Mouse (Mus musculus): ENCODE data around the gene Nwd2. TPM values are rescaled to one million over a fixed set of nuclear protein-coding genes. Genes with fewer than 3 reads are reported as not detected.

Gene Nwd2
- polyA plus RNA-seq, 1 experiment from 2014 or later, result 0.70 TPM

DNA sequence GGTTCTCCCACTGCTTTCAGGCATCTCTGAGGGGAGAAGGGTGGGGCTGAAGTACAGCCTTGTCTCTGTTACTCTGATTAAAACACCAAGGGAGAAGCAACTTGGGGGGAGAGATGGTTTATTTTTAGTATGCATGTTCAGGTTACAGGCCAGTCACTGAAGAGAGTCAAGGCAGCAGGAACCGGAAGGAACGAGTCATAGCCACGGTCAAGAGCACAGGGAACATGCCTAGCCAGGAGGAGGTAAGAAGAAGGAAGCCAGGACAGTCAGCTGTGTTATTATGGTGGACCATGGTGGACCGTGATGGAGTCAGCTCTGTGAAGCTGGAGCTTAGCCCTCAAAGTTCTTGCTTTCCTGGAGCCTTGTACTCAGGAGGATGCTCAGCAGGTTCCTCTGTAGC is 119.3 kb downstream of the Nwd2 start:
- Histone ChIP-seq H3K4me1 (replicated peaks; ENCODE audit: control insufficient read depth, insufficient read depth, low read length) (no peaks in the 10 kb centered on the region), H3K27me3 (replicated peaks; ENCODE audit: control insufficient read depth, insufficient read depth, low read length) (no peaks in the 10 kb centered on the region), H3K9ac (ENCODE audit: low read depth, low read length) (no peak overlapping the region), H3K4me3 (ENCODE audit: low read depth, low read length) (no peak overlapping the region), H3K36me3 (ENCODE audit: control insufficient read depth, insufficient read depth, low read length) (no peaks in the 10 kb centered on the region), H3K27ac (ENCODE audit: low read depth, low read length) (no peak overlapping the region), H3K9me3 (ENCODE audit: control insufficient read depth, low read length) (no peaks in the 10 kb centered on the region), H3K4me2 (no peak overlapping the region)
- ATAC-seq (replicated peaks; ENCODE audit: low FRiP score) (no peak), DNase-seq (ENCODE audit: low spot score) (no peak)
- 69% methylated on average over 4 of the region's 4 CpGs for WGBS

DNA sequence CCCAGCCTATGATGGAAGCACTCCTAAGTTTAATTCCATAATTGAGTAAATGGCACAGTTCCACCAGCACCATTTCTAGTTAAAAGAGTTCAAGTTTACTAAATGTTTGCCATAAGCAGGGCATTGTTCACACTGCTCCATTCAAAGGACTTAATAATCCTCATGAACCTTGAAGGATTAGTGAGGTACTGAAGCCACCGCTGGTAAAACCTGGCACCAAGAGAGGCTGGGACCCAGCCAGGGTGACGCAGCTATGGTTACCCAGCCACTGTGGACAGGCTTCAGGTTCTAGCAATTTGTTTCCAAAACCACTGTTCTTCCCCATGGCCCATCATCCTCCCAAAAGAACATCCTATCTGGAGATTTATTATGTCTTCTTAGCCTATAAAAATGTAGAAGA is 124.1 kb downstream of the Nwd2 start:
- Histone ChIP-seq H3K9me3 (ENCODE audit: control insufficient read depth, low read length) (no peaks in the 10 kb centered on the region), H3K27ac (ENCODE audit: low read depth, low read length) (no peak overlapping the region), H3K27me3 (replicated peaks; ENCODE audit: control insufficient read depth, insufficient read depth, low read length) (no peaks in the 10 kb centered on the region), H3K4me2 (no peak overlapping the region), H3K9ac (ENCODE audit: low read depth, low read length) (no peak overlapping the region), H3K36me3 (ENCODE audit: control insufficient read depth, insufficient read depth, low read length) (no peaks in the 10 kb centered on the region), H3K4me1 (replicated peaks; ENCODE audit: control insufficient read depth, insufficient read depth, low read length) (no peaks in the 10 kb centered on the region), H3K4me3 (ENCODE audit: low read depth, low read length) (no peak overlapping the region)
- ATAC-seq (replicated peaks; ENCODE audit: low FRiP score), result no peak
- 72% methylated on average over 2 of the region's 2 CpGs for WGBS
- DNase-seq (ENCODE audit: low spot score), result no peak

DNA sequence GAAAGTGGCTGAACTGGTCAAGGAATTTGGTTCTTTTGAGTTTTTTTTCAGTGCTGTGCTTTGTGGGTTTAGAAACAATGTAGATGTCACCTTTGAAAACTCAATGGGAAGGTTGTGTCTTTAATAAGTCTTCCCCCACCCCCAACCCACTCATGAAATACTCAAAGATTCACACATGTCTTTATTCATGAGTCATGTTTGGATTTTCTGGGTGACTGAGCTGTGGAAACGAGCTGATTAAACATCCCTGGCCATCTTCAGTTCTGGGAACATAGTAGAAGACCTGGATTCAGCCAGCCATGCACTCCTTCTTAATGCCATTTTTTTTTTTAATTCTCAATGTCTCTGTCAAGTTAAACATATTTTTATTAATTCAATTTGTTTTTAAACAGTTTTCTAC is 124.7 kb downstream of the Nwd2 start:
- DNase-seq (ENCODE audit: low spot score) (no peak), ATAC-seq (replicated peaks; ENCODE audit: low FRiP score) (no peak)
- Histone ChIP-seq H3K9me3 (ENCODE audit: control insufficient read depth, low read length) (no peaks in the 10 kb centered on the region), H3K4me2 (no peak overlapping the region), H3K27ac (ENCODE audit: low read depth, low read length) (no peak overlapping the region), H3K36me3 (ENCODE audit: control insufficient read depth, insufficient read depth, low read length) (no peaks in the 10 kb centered on the region), H3K4me3 (ENCODE audit: low read depth, low read length) (no peak overlapping the region), H3K9ac (ENCODE audit: low read depth, low read length) (no peak overlapping the region), H3K4me1 (replicated peaks; ENCODE audit: control insufficient read depth, insufficient read depth, low read length) (no peaks in the 10 kb centered on the region), H3K27me3 (replicated peaks; ENCODE audit: control insufficient read depth, insufficient read depth, low read length) (no peaks in the 10 kb centered on the region)
- WGBS, result 69% methylated on average over 1 of the region's 1 CpGs

DNA sequence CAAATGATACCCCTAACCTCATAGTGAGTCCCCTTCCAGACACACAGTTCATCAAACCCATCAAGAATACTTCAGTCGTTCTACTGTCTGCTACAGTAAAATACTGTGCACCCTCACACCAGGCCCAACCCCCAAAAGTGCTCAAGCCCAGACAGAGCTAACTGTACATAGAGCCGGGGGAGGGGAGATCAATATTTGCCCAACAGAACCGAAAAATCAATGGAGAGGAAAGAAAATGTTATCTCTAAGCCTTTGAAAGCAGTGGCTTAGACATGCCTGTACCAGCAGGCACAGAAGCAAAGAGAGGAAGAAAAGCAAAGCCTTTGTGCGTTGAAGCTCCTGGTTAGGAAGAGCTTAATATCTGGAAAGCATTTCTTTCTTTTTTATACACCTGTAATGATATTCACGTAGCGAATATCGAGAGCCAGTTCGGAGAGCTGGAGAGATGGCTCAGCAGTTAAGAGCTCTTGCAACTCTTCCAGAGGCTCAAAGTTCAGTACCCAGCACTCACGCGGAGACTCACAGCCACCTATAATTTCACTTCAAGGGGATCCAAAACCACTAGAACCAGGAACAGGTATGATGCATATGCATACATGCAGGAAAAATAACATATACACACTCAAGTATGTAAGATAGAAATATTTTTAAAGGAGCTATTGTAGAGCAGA is 139.4 kb downstream of the Nwd2 start:
- no peak overlapping the region; the same call in 1 of the 2 replicates for H3K27ac ChIP-seq (ENCODE audit: low read depth, low read length)

DNA sequence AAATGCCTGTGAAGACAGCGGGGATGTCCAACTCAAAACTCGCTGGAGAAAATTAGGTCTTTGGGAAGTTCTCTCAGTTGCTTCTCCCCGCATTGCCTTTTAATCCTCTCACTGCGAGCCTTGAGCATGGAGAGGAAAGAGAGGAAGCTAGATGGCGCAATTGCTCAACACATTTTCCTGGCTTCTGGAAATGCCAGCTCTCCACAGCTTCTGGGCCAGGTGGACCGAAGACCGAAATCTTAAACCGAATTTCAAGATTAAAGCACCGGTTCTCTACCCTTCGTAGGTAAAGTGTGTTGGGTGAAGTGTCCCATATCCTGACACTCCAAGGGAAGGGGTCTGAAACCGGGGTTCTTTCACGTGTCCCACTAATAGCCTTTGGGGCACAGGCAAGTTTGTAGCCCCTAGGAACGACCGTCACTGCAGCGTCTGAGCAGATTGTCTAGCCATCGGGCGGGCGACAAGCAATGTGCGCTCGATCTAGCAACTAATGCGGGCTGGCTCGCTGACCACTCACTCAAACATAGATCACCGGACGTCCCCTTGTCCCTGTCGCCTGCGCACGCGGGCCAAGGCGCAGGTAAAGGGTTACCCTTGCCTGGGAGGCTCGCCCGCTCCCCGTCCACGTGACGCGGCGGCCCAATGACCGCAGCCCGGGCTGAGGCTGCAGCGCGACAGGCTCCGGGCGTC is 163.1 kb downstream of the Nwd2 start, which contains the start of gene 0610040J01Rik:
Gene 0610040J01Rik, plus strand, starts transcription at position 545 of the 690 bp plus-strand sequence.
- Histone ChIP-seq H3K9me3 (ENCODE audit: control insufficient read depth, low read length) (no peaks in the 10 kb centered on the region), H3K27me3 (replicated peaks; ENCODE audit: control insufficient read depth, insufficient read depth, low read length) (peaks cover 21% of the 10 kb centered on the region), H3K9ac (ENCODE audit: low read depth, low read length) (peak within 1 kb of the TSS; percentile 61), H3K4me3 (ENCODE audit: low read depth, low read length) (peak within 1 kb of the TSS; percentile 61), H3K4me1 (replicated peaks; ENCODE audit: control insufficient read depth, insufficient read depth, low read length) (no peaks in the 10 kb centered on the region), H3K4me2 (peak within 1 kb of the TSS; percentile 86), H3K36me3 (ENCODE audit: control insufficient read depth, insufficient read depth, low read length) (no peaks in the 10 kb centered on the region), H3K27ac (ENCODE audit: low read depth, low read length) (peak within 1 kb of the TSS; percentile 13; the same call in 1 of the 2 replicates)
- ATAC-seq (replicated peaks; ENCODE audit: low FRiP score) (peak; percentile 84), DNase-seq (ENCODE audit: low spot score) (peak; percentile 69)
- WGBS, result 2% methylated on average over 42 of the region's 42 CpGs

More for the DNA sequence above, 139.4 kb downstream of the Nwd2 start:
- Histone ChIP-seq H3K9me3 (ENCODE audit: control insufficient read depth, low read length) (no peaks in the 10 kb centered on the region), H3K4me1 (replicated peaks; ENCODE audit: control insufficient read depth, insufficient read depth, low read length) (no peaks in the 10 kb centered on the region), H3K9ac (ENCODE audit: low read depth, low read length) (no peak overlapping the region), H3K27me3 (replicated peaks; ENCODE audit: control insufficient read depth, insufficient read depth, low read length) (no peaks in the 10 kb centered on the region), H3K4me2 (no peak overlapping the region), H3K4me3 (ENCODE audit: low read depth, low read length) (no peak overlapping the region), H3K36me3 (ENCODE audit: control insufficient read depth, insufficient read depth, low read length) (no peaks in the 10 kb centered on the region)
- DNase-seq (ENCODE audit: low spot score), result no peak
- ATAC-seq (replicated peaks; ENCODE audit: low FRiP score), result peak; percentile 82
- WGBS, result 77% methylated on average over 10 of the region's 10 CpGs

DNA sequence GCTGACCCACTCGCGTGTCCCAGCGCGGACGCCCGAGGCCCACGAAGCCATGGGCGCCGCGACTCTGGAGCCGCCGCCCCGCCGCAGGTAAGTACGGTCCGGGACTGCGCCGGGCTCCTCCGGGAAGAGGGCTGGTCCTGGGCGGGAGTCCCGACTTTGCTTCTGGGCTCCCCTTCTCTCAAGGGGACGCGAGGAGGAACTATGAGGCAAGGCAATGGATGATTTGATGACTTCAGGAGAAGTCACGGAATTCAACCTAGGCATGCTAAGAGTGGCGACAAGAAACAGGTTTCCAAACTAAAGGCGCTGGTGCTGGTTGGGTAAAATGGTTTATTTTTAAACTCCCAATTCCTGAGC is 163.6 kb downstream of the Nwd2 start:
- Histone ChIP-seq H3K36me3 (ENCODE audit: control insufficient read depth, insufficient read depth, low read length) (no peaks in the 10 kb centered on the region), H3K9ac (ENCODE audit: low read depth, low read length) (peak overlapping the region; percentile 61), H3K27me3 (replicated peaks; ENCODE audit: control insufficient read depth, insufficient read depth, low read length) (peaks cover 21% of the 10 kb centered on the region), H3K4me3 (ENCODE audit: low read depth, low read length) (peak overlapping the region; percentile 61), H3K4me1 (replicated peaks; ENCODE audit: control insufficient read depth, insufficient read depth, low read length) (no peaks in the 10 kb centered on the region), H3K9me3 (ENCODE audit: control insufficient read depth, low read length) (no peaks in the 10 kb centered on the region), H3K4me2 (peak overlapping the region; percentile 86), H3K27ac (ENCODE audit: low read depth, low read length) (0 out of 2 replicates have a peak overlapping the region, but pooled peaks have one; percentile 13)
- WGBS, result 2% methylated on average over 26 of the region's 26 CpGs
- DNase-seq (ENCODE audit: low spot score) (no peak), ATAC-seq (replicated peaks; ENCODE audit: low FRiP score) (no peak; the same call in 1 of the 2 replicates)

DNA sequence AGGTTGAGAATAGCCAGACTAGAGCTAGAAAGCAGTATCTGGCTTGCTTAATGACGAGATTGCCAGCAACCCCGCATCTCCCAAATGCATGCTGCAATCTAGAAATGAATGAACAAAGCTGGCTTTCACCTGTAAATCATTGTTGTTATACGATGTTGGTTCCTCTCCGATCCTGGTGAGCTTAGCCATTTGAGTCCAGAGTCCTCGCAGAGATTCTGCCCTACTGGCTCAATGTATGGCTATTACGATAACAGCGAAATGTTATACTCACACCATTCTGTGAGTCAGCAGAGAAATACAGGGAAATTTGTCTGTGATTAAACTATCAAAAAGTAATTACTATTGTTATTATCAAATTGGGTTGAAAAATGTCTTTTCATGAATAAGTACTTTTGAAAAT is 167.7 kb downstream of the Nwd2 start:
- Histone ChIP-seq H3K27me3 (replicated peaks; ENCODE audit: control insufficient read depth, insufficient read depth, low read length) (peaks cover 21% of the 10 kb centered on the region), H3K9me3 (ENCODE audit: control insufficient read depth, low read length) (no peaks in the 10 kb centered on the region), H3K9ac (ENCODE audit: low read depth, low read length) (no peak overlapping the region), H3K4me1 (replicated peaks; ENCODE audit: control insufficient read depth, insufficient read depth, low read length) (peaks cover 4% of the 10 kb centered on the region; the same call in 1 of the 2 replicates), H3K36me3 (ENCODE audit: control insufficient read depth, insufficient read depth, low read length) (no peaks in the 10 kb centered on the region), H3K4me3 (ENCODE audit: low read depth, low read length) (no peak overlapping the region), H3K27ac (ENCODE audit: low read depth, low read length) (no peak overlapping the region), H3K4me2 (no peak overlapping the region)
- ATAC-seq (replicated peaks; ENCODE audit: low FRiP score) (no peak), DNase-seq (ENCODE audit: low spot score) (no peak)
- WGBS, result 85% methylated on average over 7 of the region's 7 CpGs

DNA sequence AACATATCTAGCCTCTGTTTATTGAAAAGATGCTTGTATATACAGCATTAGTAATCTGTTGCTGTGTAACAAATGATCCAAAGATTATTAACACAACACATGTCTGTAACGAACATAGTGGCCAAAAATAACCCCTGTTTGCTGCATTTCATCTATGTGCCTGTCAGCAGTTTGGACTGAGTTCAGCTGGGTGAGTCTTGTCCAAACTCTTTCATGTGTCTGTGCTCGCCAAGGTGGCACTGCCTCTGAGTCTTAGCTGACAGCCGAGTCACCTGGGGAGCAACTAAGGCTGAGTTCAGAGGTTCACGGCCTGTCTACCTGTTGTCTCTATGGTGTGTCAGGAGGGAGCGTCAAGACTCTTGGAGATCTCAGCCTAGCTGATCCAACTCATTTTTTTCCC is 168.4 kb downstream of the Nwd2 start:
- ATAC-seq (replicated peaks; ENCODE audit: low FRiP score) (no peak), DNase-seq (ENCODE audit: low spot score) (no peak)
- WGBS, result 78% methylated on average over 5 of the region's 5 CpGs
- H3K9ac ChIP-seq (ENCODE audit: low read depth, low read length), result no peak overlapping the region
- no peaks in the 10 kb centered on the region for H3K9me3 ChIP-seq (ENCODE audit: control insufficient read depth, low read length)
- H3K4me3 ChIP-seq (ENCODE audit: low read depth, low read length), result no peak overlapping the region
- H3K36me3 ChIP-seq (ENCODE audit: control insufficient read depth, insufficient read depth, low read length), result no peaks in the 10 kb centered on the region
- peaks cover 14% of the 10 kb centered on the region for H3K27me3 ChIP-seq (replicated peaks; ENCODE audit: control insufficient read depth, insufficient read depth, low read length)
- no peak overlapping the region for H3K27ac ChIP-seq (ENCODE audit: low read depth, low read length)
- H3K4me1 ChIP-seq (replicated peaks; ENCODE audit: control insufficient read depth, insufficient read depth, low read length), result peaks cover 7% of the 10 kb centered on the region; the same call in 1 of the 2 replicates
- H3K4me2 ChIP-seq, result no peak overlapping the region

DNA sequence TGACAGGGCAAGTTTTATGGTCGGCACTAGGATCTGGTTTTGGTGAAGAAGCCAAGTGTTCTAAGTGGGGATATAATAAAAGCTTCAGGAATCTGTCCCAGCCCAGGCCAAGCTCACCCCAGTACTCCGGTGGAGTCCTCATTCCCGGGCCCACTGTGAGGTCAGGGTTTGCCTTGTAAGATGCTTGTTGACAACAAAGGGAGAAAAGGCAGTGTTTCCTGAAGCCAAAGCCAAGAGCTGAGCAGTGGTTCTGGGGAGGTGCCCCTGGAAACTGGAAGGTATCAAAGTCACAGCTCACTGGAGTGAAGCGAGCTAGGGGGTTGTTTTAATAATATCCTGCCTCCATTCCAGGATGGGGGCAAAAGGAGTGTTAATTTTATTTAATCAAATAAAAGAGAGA is 170.1 kb downstream of the Nwd2 start:
- Histone ChIP-seq H3K9me3 (ENCODE audit: control insufficient read depth, low read length) (no peaks in the 10 kb centered on the region), H3K4me3 (ENCODE audit: low read depth, low read length) (no peak overlapping the region), H3K27ac (ENCODE audit: low read depth, low read length) (no peak overlapping the region), H3K27me3 (replicated peaks; ENCODE audit: control insufficient read depth, insufficient read depth, low read length) (no peaks in the 10 kb centered on the region), H3K9ac (ENCODE audit: low read depth, low read length) (no peak overlapping the region), H3K4me2 (no peak overlapping the region), H3K4me1 (replicated peaks; ENCODE audit: control insufficient read depth, insufficient read depth, low read length) (peaks cover 20% of the 10 kb centered on the region), H3K36me3 (ENCODE audit: control insufficient read depth, insufficient read depth, low read length) (no peaks in the 10 kb centered on the region)
- DNase-seq (ENCODE audit: low spot score) (no peak), ATAC-seq (replicated peaks; ENCODE audit: low FRiP score) (no peak)
- 68% methylated on average over 4 of the region's 4 CpGs for WGBS
